Mouse (Mus musculus) heart, postnatal 10 days (tissue): Measurements from ENCODE around the gene Prdm9. TPM values are rescaled to one million over a fixed set of nuclear protein-coding genes. Genes with fewer than 3 reads are reported as not detected.
"Not testable (repeated sequence)": the region's sequence is repeated elsewhere in the genome, so short reads cannot be mapped to it uniquely, and the experiment has no call there.

Source experiments
- DNase-seq, 2 experiments: peaks; one replicate each; pipeline ENCODE4 v3.0.0; 2021
- intact Hi-C: fragments of 180-260 bp; cut with DNase I; formaldehyde crosslinking; loops from one replicate; pipeline ENCODE4 v1.15.1; 2025
- total RNA-seq, 2 experiments: library from RNA; stranded (reverse); gene quantifications; 2 replicates each; pipeline ENCODE4 v1.2.3; 2021

Prdm9 gene
- total RNA-seq, result 1 to 10 TPM; 3.1 to 3.4 TPM

- intact Hi-C loops, result loop anchor here (5.0 kb wide), 2 partner anchors 37 to 143 kb away; partner anchors contain the start of gene Pdcd2
- DNase-seq, result peak; percentile 100
These were observed at the start of gene Prdm9 for GRCm38 (mm10) chr17:15564014-15564927. Gene Prdm9 (minus strand): TSS chr17:15564354.

DNA sequence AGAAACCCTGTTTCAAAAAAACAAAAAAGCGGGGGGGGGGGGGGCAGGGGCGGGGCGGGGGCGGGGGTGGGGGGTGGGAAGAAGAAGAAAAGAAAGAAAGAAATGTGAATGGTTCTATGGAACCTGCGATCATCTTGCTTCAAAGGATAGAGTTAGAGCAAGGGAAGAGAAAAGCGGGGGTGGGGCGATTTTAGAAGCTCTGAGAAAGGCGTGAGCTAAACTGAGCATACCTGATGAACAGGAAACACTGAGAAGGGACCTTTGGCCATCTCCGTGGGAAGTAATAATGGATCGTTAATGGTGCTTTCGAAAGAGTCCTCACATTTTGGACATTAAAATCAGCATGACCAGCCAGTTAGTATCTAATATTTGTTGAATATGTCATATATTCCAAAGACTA, 35.3 kb upstream of the Prdm9 start:
- no peak for DNase-seq
- intact Hi-C loops, result no loop called here

- no peak for DNase-seq
- intact Hi-C loops, result no loop called here
These were observed 27.2 kb upstream of the Prdm9 start for GRCm38 (mm10) chr17:15591216-15591881.

GRCm38 (mm10) chr17:15588116-15588515, 24.0 kb upstream of the Prdm9 start:
- intact Hi-C loops, result no loop called here
- no peak for DNase-seq

DNA sequence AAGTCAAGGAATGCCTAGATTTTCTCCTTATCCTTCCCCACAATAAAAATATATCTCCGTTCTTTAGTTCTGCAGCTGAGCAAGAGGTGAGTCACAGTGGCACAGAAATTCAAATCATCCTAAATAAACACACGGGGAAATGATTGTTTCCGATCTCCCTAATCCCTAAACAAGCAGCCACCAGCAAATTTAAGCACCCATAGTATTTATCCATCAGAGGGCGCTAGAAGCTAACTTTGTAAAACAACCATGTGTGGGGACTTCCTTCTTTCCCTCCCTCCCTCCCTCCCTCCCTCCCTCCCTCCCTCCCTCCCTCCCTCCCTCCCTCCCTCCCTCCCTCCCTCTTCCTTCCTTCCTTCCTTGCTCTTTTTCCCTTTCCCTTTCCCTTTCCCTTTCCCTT, 21.5 kb upstream of the Prdm9 start:
- DNase-seq, result no peak
- intact Hi-C loops, result no loop called here

DNA sequence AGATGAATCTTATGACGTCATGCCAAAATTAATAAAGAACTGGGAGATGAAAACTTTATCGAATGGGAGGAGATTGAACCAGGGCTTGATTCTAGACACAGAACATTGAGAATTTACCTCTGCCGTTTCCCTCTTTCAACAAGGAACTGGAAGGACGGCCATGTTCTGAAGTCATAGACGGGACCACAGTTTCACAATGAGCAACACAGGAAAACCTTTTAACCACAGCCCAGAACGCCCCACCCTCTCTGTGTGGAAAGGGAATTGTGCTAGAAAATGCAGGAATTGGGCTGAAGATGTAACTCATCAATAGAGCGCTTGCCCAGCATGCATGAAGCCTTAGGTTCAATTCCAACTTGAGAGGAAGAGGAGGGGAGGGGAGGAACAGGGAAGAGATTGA, 18.9 kb upstream of the Prdm9 start:
- no peak for DNase-seq
- intact Hi-C loops, result no loop called here

DNA sequence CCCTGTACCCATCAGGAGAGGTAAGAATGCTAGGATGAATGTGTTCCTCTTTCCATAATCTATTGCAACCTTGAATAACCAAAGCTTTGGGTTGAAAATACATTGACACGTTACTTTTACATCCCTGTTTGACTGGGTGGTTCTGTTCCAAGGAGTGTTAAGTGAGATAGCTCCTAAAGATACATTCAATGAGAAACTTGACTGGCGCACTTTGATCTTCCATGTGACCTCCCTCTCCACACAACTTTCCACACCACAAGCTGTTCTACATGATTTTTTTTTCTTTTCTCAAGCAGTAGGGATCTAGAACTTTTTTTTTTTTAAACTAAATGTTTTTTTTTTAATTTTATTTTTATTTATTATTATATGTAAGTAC, 15.9 kb upstream of the Prdm9 start:
- intact Hi-C loops, result no loop called here
- DNase-seq, result no peak

DNA sequence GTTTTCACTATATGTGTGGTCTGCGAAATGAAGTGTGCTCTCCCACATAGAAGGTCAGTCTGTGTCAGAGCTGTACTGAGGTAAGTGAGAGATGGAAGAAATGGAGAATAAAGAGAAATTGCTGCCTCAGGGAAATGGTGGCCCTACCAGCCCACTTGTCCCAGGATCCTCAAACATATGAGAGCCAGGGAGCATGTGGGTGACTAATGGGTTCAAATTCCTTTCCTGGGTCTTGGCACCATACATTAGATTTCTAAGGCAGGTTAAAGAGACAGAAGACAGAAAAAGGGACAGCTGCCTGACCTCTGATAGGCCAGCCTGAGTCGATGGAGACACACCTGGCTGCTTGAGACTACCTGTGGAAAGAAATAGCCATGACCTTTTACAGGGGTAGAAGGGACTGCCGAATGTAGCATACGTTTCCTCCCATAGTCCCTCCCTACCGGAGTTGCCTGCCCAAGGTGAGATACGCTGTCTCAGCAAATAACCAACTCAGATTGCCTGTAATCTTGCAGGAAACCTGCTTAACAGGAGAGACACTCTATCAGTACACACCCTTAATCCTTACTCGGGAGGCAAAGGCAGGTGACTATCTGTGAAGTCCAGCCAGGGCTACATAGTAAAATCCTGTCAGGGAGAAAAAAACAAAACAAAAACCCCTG, 15.4 kb upstream of the Prdm9 start:
- DNase-seq, result no peak
- intact Hi-C loops, result no loop called here

GRCm38 (mm10) chr17:15577291-15577694, 13.1 kb upstream of the Prdm9 start:
- intact Hi-C loops, result no loop called here
- DNase-seq, result peak; percentile 38 to 45

DNA sequence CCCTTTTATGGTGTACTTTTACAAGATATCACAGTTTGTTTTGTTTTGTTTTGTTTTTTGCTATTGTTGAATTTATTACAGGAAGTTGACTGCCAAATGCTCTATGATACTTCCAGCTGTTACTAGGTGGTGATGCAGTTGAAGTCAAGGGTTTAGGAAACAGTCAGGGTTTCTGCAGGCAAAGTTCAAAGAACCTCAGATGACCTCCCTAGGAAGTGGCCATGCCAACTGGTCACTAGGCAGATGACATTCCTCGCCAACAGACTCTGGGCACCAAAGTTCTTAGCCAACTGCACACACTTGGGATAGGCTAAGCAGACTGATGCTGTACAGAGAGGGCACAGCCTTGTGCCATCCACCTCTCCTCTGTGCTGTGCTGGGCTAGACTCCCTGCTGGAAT, 10.9 kb upstream of the Prdm9 start:
- DNase-seq, result peak in 1 of 2 experiments; percentile 12
- intact Hi-C loops, result no loop called here

DNA sequence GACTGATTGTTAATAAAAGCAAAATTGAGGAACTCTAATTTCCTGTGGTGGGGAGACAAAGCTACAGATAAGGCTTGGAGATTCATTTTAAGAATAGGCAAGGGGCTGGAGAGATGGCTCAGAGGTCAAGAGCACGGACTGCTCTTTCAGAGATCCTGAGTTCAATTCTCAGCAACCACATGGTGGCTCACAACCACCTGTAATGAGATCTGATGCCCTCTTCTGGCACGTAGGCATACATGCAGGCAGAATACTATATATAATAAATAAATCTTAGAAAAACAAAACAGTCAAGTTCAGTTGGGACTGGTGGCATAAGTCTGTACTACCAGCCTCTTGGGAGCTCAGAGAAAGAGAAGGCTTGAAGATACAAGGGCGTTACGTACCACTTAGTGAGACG, 2.8 kb upstream of the Prdm9 start:
- no peak for DNase-seq
- intact Hi-C loops, result no loop called here

DNA sequence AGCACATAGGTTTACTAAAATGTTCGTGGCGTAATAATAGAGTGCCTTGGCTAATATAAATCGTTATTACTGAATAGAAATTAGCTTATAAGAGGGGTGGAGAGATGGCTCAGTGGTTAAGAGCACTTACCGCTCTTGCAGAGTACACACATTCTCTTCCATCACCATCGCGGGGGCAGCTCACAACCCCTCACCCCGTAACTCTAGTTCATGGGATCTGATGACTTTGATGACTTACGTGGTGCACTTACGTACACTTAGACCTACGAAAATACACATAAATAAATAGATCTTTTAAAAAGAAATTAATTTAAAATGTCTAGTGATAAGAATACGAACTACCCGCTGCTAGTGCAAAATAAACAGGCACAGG, 760 bp upstream of the Prdm9 start:
- peak; percentile 7 to 17 for DNase-seq
- intact Hi-C loops, result loop anchor here (5.0 kb wide), 2 partner anchors 38 to 142 kb away; partner anchors contain the start of gene Pdcd2

GRCm38 (mm10) chr17:15559946-15560345, 4.2 kb downstream of the Prdm9 start:
- no peak for DNase-seq
- intact Hi-C loops, result loop anchor here (5.0 kb wide), 2 partner anchors 33 to 147 kb away; partner anchors contain the start of gene Pdcd2

- intact Hi-C loops, result no loop called here
- DNase-seq, result no peak
These were observed 14.4 kb downstream of the Prdm9 start for GRCm38 (mm10) chr17:15549713-15550112.

GRCm38 (mm10) chr17:15546440-15546839, 17.7 kb downstream of the Prdm9 start:
- DNase-seq, result no peak
- intact Hi-C loops, result no loop called here

DNA sequence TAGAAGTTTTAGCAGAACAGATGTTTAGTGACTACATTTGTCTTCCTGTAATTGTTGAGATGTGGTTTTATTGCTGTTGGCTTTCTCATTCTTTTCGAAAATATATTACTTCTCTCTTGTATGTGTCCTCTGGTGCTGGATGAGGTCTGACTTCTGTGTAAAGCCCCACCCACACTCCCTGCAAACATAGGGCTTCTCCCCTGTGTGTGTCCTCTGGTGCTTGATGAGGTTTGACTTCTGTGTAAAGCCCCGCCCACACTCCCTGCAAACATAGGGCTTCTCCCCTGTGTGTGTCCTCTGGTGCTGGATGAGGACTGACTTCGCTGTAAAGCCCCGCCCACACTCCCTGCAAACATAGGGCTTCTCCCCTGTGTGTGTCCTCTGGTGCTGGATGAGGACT, 20.3 kb downstream of the Prdm9 start:
- intact Hi-C loops, DNase-seq: not testable (repeated sequence)

DNA sequence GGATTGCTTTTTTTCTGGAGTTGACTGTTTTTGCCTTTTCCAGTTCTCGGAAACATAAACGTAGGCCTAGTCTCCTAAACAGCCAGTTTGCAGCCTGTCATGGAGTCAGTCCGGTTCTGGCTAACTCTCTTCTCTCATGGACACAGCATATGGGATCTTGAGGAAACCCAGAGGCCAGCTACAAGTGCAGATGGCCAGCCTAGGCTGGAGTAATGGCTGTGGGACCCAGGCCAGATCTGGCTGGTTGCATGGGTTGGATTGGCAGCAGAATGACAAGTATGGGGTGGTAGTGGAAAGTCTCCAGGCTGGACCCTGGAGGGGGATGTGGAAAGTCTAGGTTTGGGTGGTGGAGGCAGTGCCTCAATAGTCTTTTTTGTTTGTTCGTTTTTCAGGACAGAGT, 23.8 kb downstream of the Prdm9 start:
- intact Hi-C loops, result no loop called here
- no peak for DNase-seq

GRCm38 (mm10) chr17:15536457-15536904, 27.7 kb downstream of the Prdm9 start:
- intact Hi-C loops, result no loop called here
- DNase-seq, result peak; percentile 9 to 18

GRCm38 (mm10) chr17:15535943-15536342, 28.2 kb downstream of the Prdm9 start:
- intact Hi-C loops, result no loop called here
- no peak for DNase-seq

DNA sequence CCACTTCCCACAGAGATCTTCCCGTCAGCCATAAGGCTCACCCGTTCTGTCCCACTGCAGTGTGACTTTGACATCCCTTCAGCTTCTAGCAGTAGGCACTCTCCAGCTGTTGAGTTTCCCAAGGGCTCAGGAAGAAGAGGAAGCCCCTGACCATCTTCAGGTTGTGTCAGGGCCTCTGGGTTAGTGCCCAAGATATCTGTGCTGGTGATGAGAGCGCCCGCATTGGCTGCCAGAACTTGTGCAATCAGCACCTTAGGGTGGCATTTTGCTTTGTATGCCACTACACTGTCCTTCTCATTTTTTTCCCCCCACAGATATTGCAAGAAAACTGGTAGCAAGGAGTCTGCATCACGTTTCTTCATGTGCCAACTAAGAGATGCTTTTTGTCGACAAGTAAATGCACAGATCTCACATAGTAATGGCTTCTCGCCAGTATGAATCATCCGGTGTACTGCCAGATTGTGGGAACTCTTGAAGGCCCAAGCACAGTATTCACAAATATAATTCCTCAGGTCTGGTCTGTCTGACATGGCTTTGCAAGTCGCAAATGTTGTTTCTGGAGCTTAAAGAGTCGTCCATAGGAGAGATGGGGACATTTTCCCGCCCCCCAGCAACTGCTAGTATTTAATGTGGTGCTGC, 28.9 kb downstream of the Prdm9 start:
- no peak for DNase-seq
- intact Hi-C loops, result no loop called here

DNA sequence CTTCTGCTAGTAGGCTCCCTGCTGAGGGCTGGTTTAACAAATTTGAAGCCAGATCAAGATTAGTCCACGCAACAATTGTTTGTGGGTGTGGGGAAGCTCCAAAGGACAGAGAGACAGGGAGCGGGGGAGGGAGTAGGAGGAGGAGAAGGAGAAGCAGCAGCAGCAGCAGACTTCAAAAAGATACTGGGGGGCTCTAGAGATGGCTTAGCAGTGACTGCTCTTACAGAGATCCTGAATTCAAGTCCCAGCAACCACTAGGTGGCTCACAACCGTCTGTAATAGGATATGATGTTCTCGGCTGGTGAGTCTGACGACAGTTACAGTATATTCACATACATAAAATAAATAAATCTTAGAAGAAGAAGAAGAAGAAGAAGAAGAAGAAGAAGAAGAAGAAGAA, 34.0 kb downstream of the Prdm9 start:
- peak; percentile 40 to 45 for DNase-seq
- intact Hi-C loops, result no loop called here
